Mouse (Mus musculus): ENCODE measurements around the gene Carmil2.
A peak's percentile ranks its signal among the peaks of the same experiment; 100 is the strongest.

The Carmil2 gene

DNA sequence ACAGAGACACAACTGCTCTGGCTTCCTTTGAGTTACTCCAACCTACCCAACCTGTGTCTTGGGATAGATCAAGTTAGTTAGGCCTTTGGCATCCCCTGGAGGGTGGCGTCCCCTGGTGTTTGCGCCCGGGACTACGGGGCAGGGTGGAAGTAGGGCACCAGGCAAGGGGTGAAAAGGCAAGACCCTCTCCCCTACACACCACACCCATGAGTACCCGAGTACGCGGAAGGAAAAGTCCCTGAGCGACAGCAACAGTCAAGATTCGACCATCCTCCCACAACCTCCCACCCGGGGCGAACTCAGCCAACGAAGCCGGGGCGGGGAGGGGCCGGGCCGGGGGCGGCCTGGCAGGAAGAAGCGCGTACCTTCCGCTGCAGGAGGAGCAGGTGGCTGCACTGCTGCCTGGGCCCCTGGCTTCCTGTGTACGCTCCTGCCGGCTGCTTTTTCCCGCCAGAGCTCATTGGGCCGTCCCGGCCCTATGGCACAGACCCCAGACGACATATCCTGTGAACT is at the start of gene Carmil2:
Gene Carmil2 (plus strand): TSS at position 479 of the 513 bp plus-strand sequence.
- DNase-seq (ENCODE audit: low spot score in 2 of 2): no peak

DNA sequence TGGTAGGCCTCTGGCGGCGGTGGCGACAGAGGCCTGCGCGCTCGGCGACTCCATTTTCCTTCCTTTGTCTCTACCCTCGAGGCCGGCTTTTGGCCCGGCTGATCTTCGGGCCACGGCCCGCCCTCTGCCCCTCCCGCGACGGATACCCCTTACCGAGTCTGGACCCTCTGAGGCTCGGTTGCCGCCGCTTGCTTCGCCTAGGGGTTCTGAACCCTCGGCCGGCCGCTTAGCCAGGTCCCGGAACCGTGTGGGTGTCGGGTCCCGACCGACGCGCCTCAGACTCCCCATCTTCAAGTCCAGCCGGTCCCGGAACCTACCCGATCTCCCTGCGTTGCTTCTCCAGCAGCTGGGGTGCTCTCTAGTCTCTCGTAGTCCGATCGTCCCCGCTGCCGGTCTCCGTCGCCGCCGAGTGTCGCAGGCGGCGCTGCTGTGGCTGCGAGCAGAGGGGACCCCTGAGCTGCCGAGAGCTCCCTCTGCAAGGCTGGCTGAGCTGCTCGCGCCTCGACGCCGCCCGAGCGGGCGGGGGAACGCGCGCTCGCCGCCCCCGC is 49.0 kb upstream of the Carmil2 start, which contains the start of gene Agrp:
Gene Agrp (minus strand): TSS at position 431 of the 548 bp plus-strand sequence.
- peak; percentile 36 to 51 for DNase-seq (ENCODE audit: low spot score in 2 of 2)

DNA sequence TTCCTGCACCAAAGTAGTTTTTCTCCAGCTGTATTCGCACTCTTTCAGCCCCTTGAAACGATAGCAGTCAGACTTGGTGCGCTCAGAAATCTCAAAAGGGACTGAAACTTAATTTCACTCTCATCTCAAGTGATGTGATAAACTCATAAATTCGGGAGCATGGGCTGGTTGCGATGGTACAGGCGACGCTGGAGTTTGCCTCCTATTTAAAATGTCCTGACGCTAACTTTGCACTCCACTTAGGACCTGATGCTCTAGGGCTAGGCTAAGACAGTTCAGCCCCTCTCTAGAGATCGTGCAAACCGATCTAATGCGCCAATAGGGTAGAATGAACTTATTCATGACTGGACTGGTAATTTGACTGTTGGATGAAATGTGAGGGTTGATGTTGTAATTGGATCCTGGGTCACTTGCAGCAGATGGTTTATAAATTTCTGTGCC is 48.5 kb upstream of the Carmil2 start:
- DNase-seq (ENCODE audit: low spot score in 2 of 2): peak in 1 of 2 experiments; percentile 14

DNA sequence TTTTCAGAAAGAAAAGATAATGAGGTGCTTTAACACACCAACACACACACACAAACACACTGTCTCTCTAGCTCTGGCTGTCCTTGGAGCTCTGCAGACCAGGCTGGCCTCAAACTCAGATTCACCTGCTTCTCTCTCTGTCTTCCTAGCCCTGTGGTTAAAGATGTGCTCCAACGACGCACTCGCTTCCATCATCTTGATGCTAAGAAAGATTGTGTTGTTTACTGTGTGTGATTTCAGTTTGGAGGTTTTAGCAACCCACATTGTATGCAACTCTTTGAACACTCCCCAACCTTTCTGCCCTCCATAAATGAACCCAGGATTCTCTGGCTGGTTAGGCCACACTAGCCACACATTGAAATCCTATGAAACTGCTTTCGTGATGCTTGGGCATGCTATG is 47.6 kb upstream of the Carmil2 start:
- no peak for DNase-seq (ENCODE audit: low spot score in 2 of 2)

DNA sequence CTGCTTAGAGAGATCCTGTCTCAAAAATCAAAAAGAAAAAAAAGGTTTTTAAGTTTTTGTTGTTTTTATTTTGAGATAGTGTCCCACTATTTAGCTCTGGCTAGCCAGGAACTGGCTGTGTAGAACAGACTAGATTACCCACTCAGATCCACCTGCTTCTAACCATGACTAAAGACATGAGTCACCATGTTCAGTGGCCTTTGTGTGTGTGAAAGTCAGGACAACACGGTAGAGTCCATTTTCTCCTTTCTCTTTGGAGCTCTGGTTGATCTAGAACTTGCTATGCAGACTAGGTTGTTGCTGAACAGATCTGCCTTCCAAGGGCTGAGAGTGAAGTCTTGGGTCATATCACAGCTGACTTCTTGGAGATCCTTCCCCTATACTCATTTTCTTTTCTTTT is 46.2 kb upstream of the Carmil2 start:
- no peak for DNase-seq (ENCODE audit: low spot score in 2 of 2)

DNA sequence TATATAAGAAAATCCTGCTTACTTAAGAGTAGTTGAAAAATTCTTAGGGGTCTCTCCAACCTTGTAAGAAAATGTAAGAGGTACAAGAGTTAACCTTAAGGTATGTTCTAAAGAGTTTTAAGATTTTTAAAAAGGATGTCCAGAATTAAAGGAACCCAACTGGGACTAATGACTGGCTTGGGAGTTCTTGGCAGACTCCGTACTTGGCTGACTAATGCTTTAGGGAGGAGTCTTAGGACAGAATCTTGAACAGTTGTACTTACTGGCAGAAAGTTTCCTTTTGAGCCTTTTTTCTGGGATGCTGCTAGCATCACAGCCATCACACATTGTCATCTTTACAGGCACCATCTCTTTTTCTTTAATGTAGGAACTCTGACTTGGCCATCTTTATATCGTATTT is 45.6 kb upstream of the Carmil2 start:
- no peak for DNase-seq (ENCODE audit: low spot score in 2 of 2)

DNA sequence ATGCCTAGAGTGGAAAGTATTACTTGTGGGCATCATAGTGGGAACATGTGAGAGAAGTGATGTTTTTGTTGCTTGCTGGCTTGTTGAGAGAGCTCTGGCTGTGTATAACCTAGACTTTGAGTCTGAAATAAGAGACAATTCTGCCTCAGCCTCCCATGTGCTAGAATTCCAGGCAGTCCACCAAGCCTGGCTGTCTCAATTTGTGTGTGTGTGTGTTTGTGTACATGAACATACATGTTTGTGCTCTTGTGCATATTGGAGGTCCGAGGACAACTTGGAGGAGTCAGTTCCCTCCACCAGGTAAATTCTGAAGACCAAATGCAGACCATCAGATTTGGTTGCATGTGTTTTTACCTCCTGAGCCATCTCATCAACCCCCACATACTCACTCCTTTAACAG is 40.9 kb upstream of the Carmil2 start:
- DNase-seq (ENCODE audit: low spot score in 2 of 2): no peak

DNA sequence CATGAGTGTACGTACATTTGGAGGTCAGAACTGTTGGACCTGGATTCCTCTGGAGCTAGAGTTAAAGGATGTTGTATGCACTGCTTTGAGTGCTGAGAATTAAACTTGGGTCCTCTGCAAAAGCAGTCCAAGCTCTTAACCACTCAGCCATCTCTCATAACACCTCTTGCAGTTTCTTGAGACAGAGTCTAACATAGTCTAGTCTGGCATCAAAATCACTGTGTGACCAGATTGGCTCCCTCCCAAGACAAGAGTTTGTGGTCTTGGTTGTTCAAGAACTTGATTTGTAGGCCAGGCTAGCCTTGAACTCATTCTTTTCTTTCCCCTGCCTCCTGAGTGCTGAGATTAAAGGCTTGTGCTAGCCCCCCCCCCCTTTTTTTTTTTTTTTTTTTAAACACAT is 37.1 kb upstream of the Carmil2 start:
- no peak for DNase-seq (ENCODE audit: low spot score in 2 of 2)

DNA sequence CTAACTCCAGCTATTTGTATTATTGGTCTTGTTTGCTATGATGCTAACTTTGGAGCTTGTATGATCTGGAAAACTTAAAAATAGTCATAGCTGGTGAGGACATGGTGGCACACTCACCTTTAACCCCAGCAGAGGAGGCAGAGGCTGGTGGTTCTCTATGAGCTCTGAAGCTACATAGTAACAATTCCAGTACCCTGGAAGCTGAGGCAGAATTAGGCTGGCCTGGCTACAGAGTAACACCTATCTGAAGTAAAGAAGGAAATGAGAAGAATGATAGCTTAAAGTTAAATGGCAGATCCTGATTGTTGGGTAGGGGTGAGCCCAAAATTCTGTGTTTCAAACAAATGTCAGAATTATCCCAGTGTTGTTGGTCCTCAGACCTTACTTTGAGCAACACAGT is 28.4 kb upstream of the Carmil2 start:
- no peak for DNase-seq (ENCODE audit: low spot score in 2 of 2)

DNA sequence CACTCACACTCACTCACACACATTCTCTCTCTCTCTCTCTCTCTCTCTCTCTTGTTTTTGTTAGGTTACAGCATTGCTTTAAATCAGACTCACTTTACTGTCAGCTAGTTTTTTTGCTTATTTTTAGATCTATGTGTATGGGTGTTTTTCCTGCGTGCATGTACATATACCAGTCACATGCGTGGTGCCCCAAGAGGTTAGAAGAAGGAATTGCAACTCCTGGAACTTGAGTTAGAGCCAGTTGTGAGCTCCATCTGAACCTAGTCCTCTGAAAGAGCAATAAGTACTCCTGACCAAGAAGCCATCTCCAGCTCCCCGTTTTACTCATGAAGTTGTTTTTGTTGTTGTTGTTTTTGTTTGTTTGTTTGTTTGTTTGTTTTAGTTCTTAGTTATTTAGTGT is 24.9 kb upstream of the Carmil2 start:
- peak in 1 of 2 experiments; percentile 20 for DNase-seq (ENCODE audit: low spot score in 2 of 2)

DNA sequence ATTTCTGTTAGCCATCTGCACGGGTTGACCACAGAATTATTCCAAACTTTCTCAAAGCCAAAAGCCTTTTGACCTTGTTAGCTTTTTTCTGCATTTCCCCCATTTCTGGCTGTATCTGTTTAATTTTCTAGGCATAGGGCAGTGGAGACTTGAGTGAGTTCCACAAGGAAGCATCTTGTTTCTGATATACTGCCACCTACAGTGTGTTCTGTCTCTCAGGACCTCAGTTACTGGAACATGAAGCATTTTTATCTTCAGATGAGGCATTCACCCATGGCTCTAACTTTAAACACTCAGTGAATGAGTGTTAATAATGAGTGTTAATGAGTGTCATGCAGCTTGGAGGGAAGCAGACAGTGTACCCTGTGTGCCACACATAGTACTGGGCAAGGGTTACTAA is 8.2 kb upstream of the Carmil2 start:
- no peak for DNase-seq (ENCODE audit: low spot score in 2 of 2)

DNA sequence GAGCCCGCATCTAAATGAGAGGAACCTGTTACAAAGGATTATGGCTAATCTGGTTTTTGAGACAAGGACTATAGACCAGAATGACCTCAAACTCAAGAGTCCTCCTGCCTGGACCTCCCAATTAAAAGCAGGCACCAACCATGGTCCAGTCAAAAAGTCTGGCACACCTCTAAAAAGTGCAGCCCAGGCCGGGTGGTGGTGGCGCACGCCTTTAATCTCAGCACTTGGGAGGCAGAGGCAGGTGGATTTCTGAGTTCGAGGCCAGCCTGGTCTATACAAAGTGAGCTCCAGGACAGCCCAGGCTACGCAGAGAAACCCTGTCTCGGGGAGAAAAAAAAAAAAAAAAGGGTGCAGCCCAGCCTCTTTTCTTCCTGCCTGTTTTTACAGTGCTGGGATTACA is 749 bp upstream of the Carmil2 start:
- DNase-seq (ENCODE audit: low spot score in 2 of 2): no peak

DNA sequence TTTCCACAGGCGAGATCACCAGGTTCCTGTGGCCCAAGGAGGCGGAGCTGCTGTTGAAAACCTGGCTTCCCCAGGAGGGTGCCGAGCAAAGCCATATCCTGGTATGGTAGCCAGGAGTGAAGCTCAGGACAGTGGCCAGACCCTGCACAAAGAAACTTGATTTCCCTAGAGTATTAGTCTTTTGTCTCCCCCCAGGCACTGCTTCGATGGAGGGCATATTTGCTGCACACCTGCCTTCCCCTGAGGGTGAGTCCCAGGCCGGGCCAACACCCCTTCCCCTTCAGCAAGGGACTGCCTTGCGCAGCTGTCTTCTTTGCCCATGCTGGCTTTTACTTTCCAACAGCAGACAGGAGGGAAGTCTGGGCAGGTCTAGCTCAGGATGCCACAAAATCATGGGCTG is 477 bp downstream of the Carmil2 start:
- no peak for DNase-seq (ENCODE audit: low spot score in 2 of 2)

DNA sequence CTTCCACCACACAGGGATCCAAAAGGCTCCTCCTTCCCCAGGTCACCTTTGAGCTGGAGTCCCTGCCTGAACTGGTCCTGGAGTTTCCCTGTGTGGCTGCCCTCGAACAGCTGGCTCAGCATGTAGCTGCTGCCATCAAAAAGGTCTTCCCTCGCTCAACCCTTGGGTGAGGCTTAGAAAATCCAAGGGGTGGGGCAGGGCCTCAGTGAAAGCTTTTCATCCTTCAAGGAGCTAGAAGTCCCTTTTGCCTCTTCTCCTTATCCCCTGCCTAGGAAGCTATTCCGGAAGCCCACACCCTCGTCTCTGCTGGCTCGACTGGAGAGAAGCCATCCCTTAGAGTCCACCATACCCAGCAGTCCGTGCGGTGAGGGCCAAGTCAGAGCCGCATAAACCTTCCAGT is 1.4 kb downstream of the Carmil2 start:
- no peak for DNase-seq (ENCODE audit: low spot score in 2 of 2)

DNA sequence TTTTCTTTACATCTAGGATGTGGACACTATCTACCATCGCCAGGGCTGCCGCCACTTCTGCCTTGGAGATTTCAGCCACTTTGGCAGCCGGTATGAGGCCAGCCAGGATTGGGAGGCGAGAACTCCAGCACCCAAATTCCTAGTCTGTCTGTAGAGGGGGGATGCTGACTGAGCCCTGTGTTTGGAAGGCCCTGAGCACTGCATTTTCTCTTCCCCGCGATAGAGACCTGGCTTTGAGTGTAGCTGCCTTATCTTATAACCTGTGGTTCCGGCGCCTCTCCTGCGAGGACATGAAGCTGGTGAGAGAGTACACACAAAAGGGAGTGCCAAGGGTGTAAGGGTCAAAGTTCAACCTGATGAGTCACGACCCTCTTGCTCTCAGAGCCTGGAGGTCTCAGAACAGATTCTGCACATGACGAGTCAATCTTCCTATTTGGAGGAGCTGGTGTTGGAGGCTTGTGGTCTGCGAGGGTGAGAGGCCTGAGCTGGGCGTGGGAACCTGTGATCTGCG is 2.2 kb downstream of the Carmil2 start:
- DNase-seq (ENCODE audit: low spot score in 2 of 2): no peak

DNA sequence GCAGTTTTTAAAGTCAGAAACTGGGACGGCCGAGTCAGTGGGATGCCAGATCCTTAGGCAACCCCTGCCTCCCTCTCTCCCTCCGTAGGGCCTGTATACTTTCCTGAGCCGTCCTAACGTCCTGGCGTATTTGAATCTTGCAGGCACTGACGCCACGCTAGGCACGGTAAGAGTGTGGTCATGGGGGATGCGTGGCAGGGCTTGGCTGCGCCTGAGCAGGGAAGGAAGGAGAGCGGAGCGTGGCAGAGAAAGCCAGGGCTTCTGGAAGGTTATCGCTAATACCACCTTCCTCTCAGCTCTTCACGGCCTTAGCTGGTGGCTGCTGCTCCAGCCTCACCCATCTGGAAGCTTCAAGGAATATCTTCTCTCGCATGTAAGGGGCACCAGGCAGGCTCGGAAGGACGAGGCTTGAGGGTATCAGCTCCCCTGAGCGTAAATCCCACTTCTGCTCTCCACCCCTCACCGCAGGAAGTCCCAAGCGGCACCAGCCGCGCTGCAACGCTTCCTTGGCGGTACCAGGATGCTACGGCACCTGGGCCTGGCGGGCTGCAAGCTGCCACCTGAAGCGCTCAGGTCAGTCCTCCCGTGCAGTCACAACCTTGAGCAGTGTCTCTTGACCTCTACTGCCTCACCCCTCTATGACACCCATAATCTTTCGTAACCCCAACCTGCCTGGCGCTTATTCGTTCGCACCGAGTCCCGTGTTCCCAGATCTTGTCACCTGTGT is 3.3 kb downstream of the Carmil2 start:
- no peak for DNase-seq (ENCODE audit: low spot score in 2 of 2)

DNA sequence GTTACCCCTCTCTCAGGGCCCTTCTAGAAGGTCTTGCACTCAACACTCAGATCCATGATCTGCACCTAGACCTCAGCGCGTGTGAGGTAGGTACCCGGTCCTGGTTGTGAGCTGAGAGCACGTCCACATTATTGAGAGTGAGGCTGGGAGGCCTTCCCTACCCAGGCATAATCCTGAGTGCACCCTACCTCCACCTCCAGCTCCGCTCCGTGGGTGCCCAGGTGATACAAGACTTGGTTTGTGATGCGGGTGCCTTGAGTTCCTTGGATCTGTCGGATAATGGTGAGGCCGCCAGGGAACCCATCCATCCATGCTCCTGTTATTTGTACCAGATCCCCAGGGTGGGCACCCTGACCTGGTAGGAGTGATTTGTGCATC is 3.9 kb downstream of the Carmil2 start:
- no peak for DNase-seq (ENCODE audit: low spot score in 2 of 2)

DNA sequence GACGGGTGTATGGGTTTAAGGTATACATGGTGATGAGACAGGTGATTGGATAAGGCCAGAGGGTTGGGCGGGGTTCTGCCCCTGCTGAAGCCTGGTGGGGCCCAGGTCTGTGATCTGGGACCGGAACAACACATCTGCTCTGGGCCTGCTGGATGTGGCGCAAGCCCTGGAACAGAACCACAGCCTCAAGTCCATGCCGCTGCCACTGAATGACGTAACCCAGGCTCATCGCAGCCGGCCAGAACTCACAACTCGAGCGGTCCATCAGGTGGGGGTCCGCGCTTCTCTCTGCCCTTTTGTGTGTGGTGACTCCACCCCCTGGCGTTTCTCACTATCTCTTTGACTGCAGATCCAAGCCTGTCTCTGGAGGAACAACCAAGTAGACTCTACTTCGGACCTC is 4.9 kb downstream of the Carmil2 start:
- DNase-seq (ENCODE audit: low spot score in 2 of 2): no peak

DNA sequence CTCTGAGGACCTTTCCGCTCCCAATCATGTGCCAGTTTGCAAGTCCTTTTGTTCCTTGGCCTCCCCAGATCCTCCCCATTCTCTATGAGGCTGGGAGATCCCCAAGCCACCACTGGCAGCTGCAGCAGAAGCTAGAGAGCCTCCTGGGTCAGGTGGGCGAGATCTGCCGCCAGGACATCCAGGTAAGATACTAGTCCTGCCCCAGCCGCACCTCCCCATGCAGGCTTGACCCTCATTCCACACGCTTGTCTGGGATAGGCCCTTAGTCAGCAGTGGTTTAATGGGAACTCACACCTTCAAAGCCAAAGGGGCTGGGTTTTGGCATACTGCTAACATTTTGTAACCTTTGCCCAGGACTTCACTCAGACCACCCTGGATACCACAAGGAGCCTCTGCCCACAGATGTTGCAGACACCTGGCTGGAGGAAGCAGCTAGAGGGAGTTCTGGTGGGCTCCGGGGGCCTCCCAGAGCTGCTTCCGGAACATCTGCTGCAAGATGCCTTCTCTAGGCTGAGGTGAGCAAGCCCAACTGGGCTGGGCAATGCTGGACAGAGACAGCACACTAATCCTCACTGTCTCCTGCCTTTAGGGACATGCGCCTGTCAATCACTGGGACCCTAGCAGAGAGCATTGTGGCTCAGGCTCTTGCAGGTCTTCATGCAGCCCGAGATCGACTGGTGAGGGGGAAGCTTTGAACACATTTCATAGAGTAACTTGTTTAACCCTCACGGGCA is 6.5 kb downstream of the Carmil2 start:
- no peak for DNase-seq (ENCODE audit: low spot score in 2 of 2)

DNA sequence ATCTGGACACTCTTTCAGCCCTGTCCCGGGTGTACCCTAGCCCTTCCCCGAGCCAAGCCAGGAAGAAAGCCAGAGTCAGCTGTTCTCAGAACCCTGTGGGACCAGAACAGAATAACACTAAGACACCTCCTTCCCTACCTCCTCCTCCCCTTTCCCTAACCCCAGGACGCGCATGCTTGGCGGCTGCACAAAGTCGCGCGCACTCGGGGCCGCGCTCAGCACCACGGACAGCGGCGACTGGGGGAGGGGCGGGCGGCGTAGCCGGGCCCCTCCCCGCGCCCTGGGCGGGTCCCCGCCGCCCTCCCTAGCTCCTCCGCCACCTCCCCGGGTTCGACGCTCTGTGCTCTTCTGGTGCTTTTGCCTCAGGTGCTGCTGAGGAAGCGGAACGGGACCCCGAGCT is 7.6 kb downstream of the Carmil2 start:
- DNase-seq (ENCODE audit: low spot score in 2 of 2): peak; percentile 72 to 76

DNA sequence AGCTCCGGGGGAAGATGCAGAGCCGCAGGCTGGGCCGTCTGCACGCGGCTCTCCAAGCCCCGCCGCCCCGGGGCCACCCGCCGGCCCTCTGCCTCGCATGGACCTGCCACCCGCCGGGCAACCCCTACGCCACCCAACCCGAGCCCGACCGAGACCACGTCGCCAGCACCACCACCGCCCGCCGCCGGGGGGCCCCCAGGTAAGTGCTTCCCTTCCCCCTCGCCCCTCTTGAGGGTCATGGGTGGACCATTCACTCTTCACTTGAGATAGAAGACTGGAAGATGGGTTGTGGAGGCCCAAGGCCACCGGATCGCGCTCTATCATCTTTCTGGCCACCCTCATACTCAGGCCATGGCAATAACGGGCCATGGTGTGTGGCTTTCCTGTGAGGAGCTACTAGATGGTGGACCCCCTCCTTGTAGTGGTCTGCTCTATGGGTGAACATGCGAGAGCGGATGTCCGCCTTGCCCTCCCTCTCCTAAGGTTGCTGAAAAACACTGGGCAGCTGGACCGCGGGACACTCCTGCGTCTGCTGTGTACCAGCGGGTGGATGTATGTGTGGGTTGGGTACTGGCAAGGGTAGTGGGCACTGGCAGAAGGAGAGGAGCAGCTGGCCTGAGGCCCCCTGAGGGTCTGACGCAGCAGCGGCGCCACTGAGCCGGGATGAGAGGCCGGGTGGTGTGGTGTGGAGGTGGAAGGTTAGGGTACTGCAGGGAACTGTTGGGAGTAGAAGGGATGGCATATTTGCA is 8.2 kb downstream of the Carmil2 start:
- DNase-seq (ENCODE audit: low spot score in 2 of 2): peak; percentile 46 to 49
